Mouse (Mus musculus): ENCODE results near the gene Ccl12. TPM values are rescaled to one million over a fixed set of nuclear protein-coding genes. Genes with fewer than 3 reads are reported as not detected.

The Ccl12 gene
- polyA plus RNA-seq (2014; fragmentation: Nextera tagmentation; extraction: Ambion mirVana), result 0.43 and 3.2 TPM in 2 replicates

GRCm38 (mm10) chr11:82101529-82101928 lies at the start of gene Ccl12:
Ccl12 (plus strand) TSS chr11:82101845.
- H3K4me3 ChIP-seq (ENCODE audit: low read depth, low read length), result no peak within 1 kb of the TSS
- no peaks in the 10 kb centered on the region for H3K4me1 ChIP-seq (ENCODE audit: control insufficient read depth, insufficient read depth, low read length)
- H3K27ac ChIP-seq (ENCODE audit: low read depth, low read length), result no peak within 1 kb of the TSS
- 65% methylated on average over 2 of the region's 2 CpGs for WGBS
- no peaks in the 10 kb centered on the region for H3K27me3 ChIP-seq (ENCODE audit: control insufficient read depth, insufficient read depth, low read length)
- H3K9me3 ChIP-seq (ENCODE audit: control insufficient read depth, low read length), result no peaks in the 10 kb centered on the region
- no peak within 1 kb of the TSS for H3K9ac ChIP-seq (replicated peaks; ENCODE audit: low read depth, low read length)
- no peaks in the 10 kb centered on the region for H3K36me3 ChIP-seq (ENCODE audit: control insufficient read depth, insufficient read depth, low read length)
- H3K4me2 ChIP-seq (ENCODE audit: low read depth, low read length), result no peak within 1 kb of the TSS
- no peak for ATAC-seq (ENCODE audit: low read depth)

GRCm38 (mm10) chr11:82053849-82054248 lies 47.8 kb upstream of the Ccl12 start:
- no peak overlapping the region for H3K9ac ChIP-seq (replicated peaks; ENCODE audit: low read depth, low read length)
- no peaks in the 10 kb centered on the region for H3K27me3 ChIP-seq (ENCODE audit: control insufficient read depth, insufficient read depth, low read length)
- no peak overlapping the region for H3K4me3 ChIP-seq (ENCODE audit: low read depth, low read length)
- no peaks in the 10 kb centered on the region for H3K36me3 ChIP-seq (ENCODE audit: control insufficient read depth, insufficient read depth, low read length)
- no peaks in the 10 kb centered on the region for H3K4me1 ChIP-seq (ENCODE audit: control insufficient read depth, insufficient read depth, low read length)
- ATAC-seq (ENCODE audit: low read depth), result no peak
- H3K27ac ChIP-seq (ENCODE audit: low read depth, low read length), result no peak overlapping the region
- H3K4me2 ChIP-seq (ENCODE audit: low read depth, low read length), result no peak overlapping the region
- WGBS, result 87% methylated on average over 7 of the region's 7 CpGs
- H3K9me3 ChIP-seq (ENCODE audit: control insufficient read depth, low read length), result no peaks in the 10 kb centered on the region

- WGBS, result 83% methylated on average over 6 of the region's 6 CpGs
- no peak for ATAC-seq (ENCODE audit: low read depth)
Observed at GRCm38 (mm10) chr11:82057646-82058045, 44.0 kb upstream of the Ccl12 start, which contains the start of gene Ccl11. Ccl11 (plus strand) TSS chr11:82057823.

DNA sequence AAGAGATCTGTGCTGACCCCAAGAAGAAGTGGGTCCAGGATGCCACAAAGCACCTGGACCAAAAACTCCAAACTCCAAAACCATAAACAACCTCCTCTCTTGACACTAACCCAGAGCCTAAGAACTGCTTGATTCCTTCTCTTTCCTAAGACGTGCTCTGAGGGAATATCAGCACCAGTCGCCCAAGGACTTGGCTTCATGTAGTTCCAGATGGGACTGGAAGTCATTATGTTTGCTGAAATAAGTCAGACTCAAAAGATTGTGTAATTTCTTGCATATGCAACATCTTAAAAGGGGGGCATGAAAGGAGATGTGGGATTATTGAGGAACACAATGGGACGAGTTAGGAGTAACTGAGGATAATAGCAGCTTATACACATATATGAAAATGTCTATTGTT lies 39.4 kb upstream of the Ccl12 start:
- Histone ChIP-seq H3K27ac (ENCODE audit: low read depth, low read length) (no peak overlapping the region), H3K4me1 (ENCODE audit: control insufficient read depth, insufficient read depth, low read length) (no peaks in the 10 kb centered on the region), H3K4me2 (ENCODE audit: low read depth, low read length) (no peak overlapping the region), H3K9me3 (ENCODE audit: control insufficient read depth, low read length) (no peaks in the 10 kb centered on the region), H3K9ac (replicated peaks; ENCODE audit: low read depth, low read length) (no peak overlapping the region), H3K27me3 (ENCODE audit: control insufficient read depth, insufficient read depth, low read length) (no peaks in the 10 kb centered on the region), H3K36me3 (ENCODE audit: control insufficient read depth, insufficient read depth, low read length) (no peaks in the 10 kb centered on the region), H3K4me3 (ENCODE audit: low read depth, low read length) (no peak overlapping the region)
- ATAC-seq (ENCODE audit: low read depth), result no peak
- 83% methylated on average over 3 of the region's 3 CpGs for WGBS

More at GRCm38 (mm10) chr11:82057646-82058045, 44.0 kb upstream of the Ccl12 start, which contains the start of gene Ccl11:
- no peak within 1 kb of the TSS for H3K4me3 ChIP-seq (ENCODE audit: low read depth, low read length)
- H3K9ac ChIP-seq (replicated peaks; ENCODE audit: low read depth, low read length), result no peak within 1 kb of the TSS
- no peaks in the 10 kb centered on the region for H3K9me3 ChIP-seq (ENCODE audit: control insufficient read depth, low read length)
- H3K4me2 ChIP-seq (ENCODE audit: low read depth, low read length), result no peak within 1 kb of the TSS
- no peaks in the 10 kb centered on the region for H3K27me3 ChIP-seq (ENCODE audit: control insufficient read depth, insufficient read depth, low read length)
- no peaks in the 10 kb centered on the region for H3K36me3 ChIP-seq (ENCODE audit: control insufficient read depth, insufficient read depth, low read length)
- no peaks in the 10 kb centered on the region for H3K4me1 ChIP-seq (ENCODE audit: control insufficient read depth, insufficient read depth, low read length)
- no peak within 1 kb of the TSS for H3K27ac ChIP-seq (ENCODE audit: low read depth, low read length)

GRCm38 (mm10) chr11:82063454-82063853 lies 38.2 kb upstream of the Ccl12 start:
- 85% methylated on average over 2 of the region's 2 CpGs for whole genome bisulfite sequencing
- Histone ChIP-seq H3K27ac (ENCODE audit: low read depth, low read length) (no peak overlapping the region), H3K27me3 (ENCODE audit: control insufficient read depth, insufficient read depth, low read length) (no peaks in the 10 kb centered on the region), H3K4me1 (ENCODE audit: control insufficient read depth, insufficient read depth, low read length) (no peaks in the 10 kb centered on the region), H3K36me3 (ENCODE audit: control insufficient read depth, insufficient read depth, low read length) (no peaks in the 10 kb centered on the region), H3K4me2 (ENCODE audit: low read depth, low read length) (no peak overlapping the region), H3K9me3 (ENCODE audit: control insufficient read depth, low read length) (no peaks in the 10 kb centered on the region), H3K9ac (replicated peaks; ENCODE audit: low read depth, low read length) (no peak overlapping the region), H3K4me3 (ENCODE audit: low read depth, low read length) (no peak overlapping the region)
- ATAC-seq (ENCODE audit: low read depth), result no peak

DNA sequence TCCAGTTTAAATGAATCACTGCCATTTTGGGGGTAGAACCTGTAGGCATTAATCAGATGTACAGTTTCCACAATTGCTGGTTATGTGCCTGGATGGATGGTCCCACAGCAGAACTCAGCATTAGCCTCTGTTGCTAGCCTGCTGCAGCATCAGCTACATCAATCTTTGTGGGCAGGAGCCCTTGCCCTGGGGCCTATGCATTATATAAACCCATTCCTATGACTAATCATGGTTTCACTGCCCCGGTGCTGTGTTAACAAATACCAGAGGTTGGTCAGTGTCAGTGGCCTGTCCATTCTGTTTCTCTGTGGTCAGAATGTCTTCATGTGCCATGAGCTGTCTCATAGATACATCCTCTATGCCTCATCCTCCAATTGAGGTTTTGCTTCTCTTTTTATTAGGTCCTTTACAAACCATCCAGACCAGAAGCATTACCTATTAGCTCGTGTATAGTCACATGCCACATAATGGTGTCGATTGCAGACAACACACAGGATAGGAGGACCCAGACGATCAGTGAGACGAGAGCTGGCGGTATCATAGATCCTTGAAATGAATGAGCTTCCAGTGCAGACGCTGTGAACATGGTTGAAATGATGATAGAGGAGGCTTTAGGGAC lies 34.6 kb upstream of the Ccl12 start:
- no peaks in the 10 kb centered on the region for H3K4me1 ChIP-seq (ENCODE audit: control insufficient read depth, insufficient read depth, low read length)
- no peaks in the 10 kb centered on the region for H3K27me3 ChIP-seq (ENCODE audit: control insufficient read depth, insufficient read depth, low read length)
- H3K9me3 ChIP-seq (ENCODE audit: control insufficient read depth, low read length), result no peaks in the 10 kb centered on the region
- H3K9ac ChIP-seq (replicated peaks; ENCODE audit: low read depth, low read length), result no peak overlapping the region
- 76% methylated on average over 7 of the region's 7 CpGs for WGBS
- no peak overlapping the region for H3K4me3 ChIP-seq (ENCODE audit: low read depth, low read length)
- no peaks in the 10 kb centered on the region for H3K36me3 ChIP-seq (ENCODE audit: control insufficient read depth, insufficient read depth, low read length)
- H3K27ac ChIP-seq (ENCODE audit: low read depth, low read length), result no peak overlapping the region
- no peak for ATAC-seq (ENCODE audit: low read depth)
- H3K4me2 ChIP-seq (ENCODE audit: low read depth, low read length), result no peak overlapping the region

- Histone ChIP-seq H3K9ac (replicated peaks; ENCODE audit: low read depth, low read length) (no peak overlapping the region), H3K27me3 (ENCODE audit: control insufficient read depth, insufficient read depth, low read length) (no peaks in the 10 kb centered on the region), H3K27ac (ENCODE audit: low read depth, low read length) (no peak overlapping the region), H3K4me1 (ENCODE audit: control insufficient read depth, insufficient read depth, low read length) (no peaks in the 10 kb centered on the region), H3K9me3 (ENCODE audit: control insufficient read depth, low read length) (no peaks in the 10 kb centered on the region), H3K4me3 (ENCODE audit: low read depth, low read length) (no peak overlapping the region), H3K4me2 (ENCODE audit: low read depth, low read length) (no peak overlapping the region), H3K36me3 (ENCODE audit: control insufficient read depth, insufficient read depth, low read length) (no peaks in the 10 kb centered on the region)
- no peak for ATAC-seq (ENCODE audit: low read depth)
- WGBS, result 85% methylated on average over 3 of the region's 3 CpGs
Observed at GRCm38 (mm10) chr11:82071076-82071475, 30.6 kb upstream of the Ccl12 start.

DNA sequence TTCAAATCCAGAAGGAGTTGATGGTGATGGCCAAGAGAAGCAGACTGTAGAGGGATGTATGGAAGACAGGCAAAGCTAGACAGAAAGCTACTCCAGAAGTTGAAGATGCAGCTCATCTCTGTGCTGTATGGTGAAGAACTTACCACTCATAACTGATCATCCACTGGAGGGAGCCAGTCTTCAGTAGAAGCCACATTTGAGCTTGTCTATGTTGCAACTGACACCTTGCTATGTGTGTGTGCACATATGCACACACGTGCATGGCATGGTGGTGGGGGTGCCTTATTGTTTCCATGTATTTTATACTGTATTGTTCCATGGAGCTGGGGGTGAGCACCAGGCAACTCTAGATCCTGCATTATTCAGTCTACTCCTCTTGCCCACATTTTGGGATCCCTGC lies 29.3 kb upstream of the Ccl12 start:
- no peak overlapping the region for H3K4me3 ChIP-seq (ENCODE audit: low read depth, low read length)
- no peak overlapping the region for H3K4me2 ChIP-seq (ENCODE audit: low read depth, low read length)
- H3K4me1 ChIP-seq (ENCODE audit: control insufficient read depth, insufficient read depth, low read length), result no peaks in the 10 kb centered on the region
- no peak overlapping the region for H3K27ac ChIP-seq (ENCODE audit: low read depth, low read length)
- no peaks in the 10 kb centered on the region for H3K9me3 ChIP-seq (ENCODE audit: control insufficient read depth, low read length)
- ATAC-seq (ENCODE audit: low read depth), result no peak
- H3K9ac ChIP-seq (replicated peaks; ENCODE audit: low read depth, low read length), result no peak overlapping the region
- no peaks in the 10 kb centered on the region for H3K36me3 ChIP-seq (ENCODE audit: control insufficient read depth, insufficient read depth, low read length)
- no peaks in the 10 kb centered on the region for H3K27me3 ChIP-seq (ENCODE audit: control insufficient read depth, insufficient read depth, low read length)
- 89% methylated on average over 1 of the region's 1 CpGs for WGBS

- Histone ChIP-seq H3K27ac (ENCODE audit: low read depth, low read length) (no peak overlapping the region), H3K4me3 (ENCODE audit: low read depth, low read length) (no peak overlapping the region), H3K4me1 (ENCODE audit: control insufficient read depth, insufficient read depth, low read length) (no peaks in the 10 kb centered on the region), H3K36me3 (ENCODE audit: control insufficient read depth, insufficient read depth, low read length) (no peaks in the 10 kb centered on the region), H3K9me3 (ENCODE audit: control insufficient read depth, low read length) (no peaks in the 10 kb centered on the region), H3K27me3 (ENCODE audit: control insufficient read depth, insufficient read depth, low read length) (no peaks in the 10 kb centered on the region), H3K4me2 (ENCODE audit: low read depth, low read length) (no peak overlapping the region), H3K9ac (replicated peaks; ENCODE audit: low read depth, low read length) (no peak overlapping the region)
- 80% methylated on average over 3 of the region's 3 CpGs for WGBS
- no peak for ATAC-seq (ENCODE audit: low read depth)
Observed at GRCm38 (mm10) chr11:82072984-82073383, 28.7 kb upstream of the Ccl12 start.
